Mouse (Mus musculus): ENCODE measurements at regions not wholly inside any gene's neighbourhood (a gene's known extent, or its start where the extent isn't known, plus 50 kb on each side); places are given as distances from the start of the nearest gene placed in this dataset.
A peak's percentile ranks its signal among the peaks of the same experiment; 100 is the strongest.
"Not testable (repeated sequence)": the region's sequence is repeated elsewhere in the genome, so short reads cannot be mapped to it uniquely, and the experiment has no call there.

GRCm38 (mm10) chr3:78736111-78736510 lies 550.2 kb downstream of the Rapgef2 start:
- no peak for DNase-seq

- DNase-seq = no peak
Observed at GRCm38 (mm10) chr3:78716691-78717090, 569.6 kb downstream of the Rapgef2 start.

- DNase-seq = no peak
Observed at GRCm38 (mm10) chr3:78707687-78708086, 578.6 kb downstream of the Rapgef2 start.

- no peak for DNase-seq
Observed at GRCm38 (mm10) chr3:78698936-78699335, 587.4 kb downstream of the Rapgef2 start.

- no peak for DNase-seq
Observed at GRCm38 (mm10) chr3:78691499-78691898, 594.8 kb downstream of the Rapgef2 start.

- no peak for DNase-seq
Observed at GRCm38 (mm10) chr3:78677656-78678055, 608.7 kb downstream of the Rapgef2 start.

- DNase-seq = no peak
Observed at GRCm38 (mm10) chr3:78676806-78677205, 609.5 kb downstream of the Rapgef2 start.

- no peak for DNase-seq
Observed at GRCm38 (mm10) chr3:78674529-78675187, 611.7 kb downstream of the Rapgef2 start.

- no peak for DNase-seq
Observed at GRCm38 (mm10) chr3:78668050-78668449, 618.3 kb downstream of the Rapgef2 start.

- no peak for DNase-seq
Observed at GRCm38 (mm10) chr3:78667374-78668023, 618.8 kb downstream of the Rapgef2 start.

GRCm38 (mm10) chr3:78648115-78648514 lies 638.2 kb downstream of the Rapgef2 start:
- DNase-seq = no peak

- DNase-seq = no peak
Observed at GRCm38 (mm10) chr3:78635386-78635785, 650.9 kb downstream of the Rapgef2 start.

GRCm38 (mm10) chr3:78618900-78619299 lies 667.4 kb downstream of the Rapgef2 start:
- peak; percentile 6 for DNase-seq

- no peak for DNase-seq
Observed at GRCm38 (mm10) chr3:78594718-78595236, 691.5 kb downstream of the Rapgef2 start.

- no peak for DNase-seq
Observed at GRCm38 (mm10) chr3:78594305-78594704, 692.0 kb downstream of the Rapgef2 start.

- no peak for DNase-seq
Observed at GRCm38 (mm10) chr3:78586639-78587038, 699.7 kb downstream of the Rapgef2 start.

- DNase-seq = no peak
Observed at GRCm38 (mm10) chr3:78581868-78582267, 704.4 kb downstream of the Rapgef2 start.

- DNase-seq = no peak
Observed at GRCm38 (mm10) chr3:78581100-78581499, 705.2 kb downstream of the Rapgef2 start.

- no peak for DNase-seq
Observed at GRCm38 (mm10) chr3:78575667-78576464, 710.5 kb downstream of the Rapgef2 start.

GRCm38 (mm10) chr3:78574807-78575206 lies 711.5 kb downstream of the Rapgef2 start:
- DNase-seq = no peak

GRCm38 (mm10) chr3:78573299-78573698 lies 713.0 kb downstream of the Rapgef2 start:
- DNase-seq = no peak

GRCm38 (mm10) chr3:78564926-78565325 lies 721.4 kb downstream of the Rapgef2 start:
- not testable (repeated sequence) for DNase-seq

Measured in thymus, postnatal 4 days (tissue).